Mouse (Mus musculus) adrenal gland, postnatal 36 days (tissue): ENCODE data around the gene Rab17. TPM values are rescaled to one million over a fixed set of nuclear protein-coding genes. Genes with fewer than 3 reads are reported as not detected.

Experiments used
- DNase-seq, 2 experiments: peaks; one replicate each; pipeline ENCODE4 v3.0.0; 2021; ENCODE audit warnings: mixed read lengths in 1 of 2
- total RNA-seq, 2 experiments: library from RNA; stranded (reverse); gene quantifications; 2 replicates each; pipeline ENCODE4 v1.2.3; 2021

The Rab17 gene
- total RNA-seq, 2 experiments from 2014 or later: not detected

DNA sequence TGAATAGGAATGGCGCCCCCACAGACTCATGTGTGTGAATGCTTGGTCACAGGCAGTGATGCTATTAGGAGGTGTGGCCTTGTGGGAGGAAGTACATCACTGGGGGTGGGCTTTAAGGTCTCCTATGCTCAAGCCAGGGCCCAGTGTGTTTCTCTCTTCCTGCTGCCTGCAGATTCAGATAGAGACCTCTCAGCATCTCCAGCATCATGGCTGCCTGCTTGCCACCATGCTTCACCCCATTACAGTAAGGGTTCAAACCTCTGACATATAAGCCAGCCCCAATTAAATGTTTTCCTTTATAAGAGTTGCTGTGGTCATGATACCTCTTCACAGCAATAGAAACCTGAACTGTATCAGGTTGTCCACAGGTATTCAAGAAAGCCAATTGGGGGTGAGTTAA, 26.5 kb upstream of the Rab17 start:
- DNase-seq: no peak

DNA sequence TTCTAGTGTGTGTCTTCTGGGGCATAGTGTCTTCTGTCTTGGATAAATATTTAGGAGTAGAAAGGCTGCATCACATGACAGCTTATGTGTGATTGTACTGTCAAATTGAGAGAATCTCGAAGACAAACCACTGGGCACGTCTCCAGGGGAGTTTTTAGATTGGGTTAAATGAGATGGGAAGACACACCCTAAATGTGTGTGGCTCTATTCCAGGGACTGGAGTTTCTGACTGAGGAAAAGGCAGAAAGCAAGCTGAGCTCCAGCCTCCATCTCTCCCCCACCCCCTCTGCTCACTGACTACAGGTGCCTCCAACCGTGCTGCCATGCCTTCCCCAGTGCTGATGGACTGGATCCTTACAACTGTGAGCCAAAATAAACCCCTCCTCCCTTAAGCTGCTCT, 11.9 kb upstream of the Rab17 start:
- DNase-seq: no peak

DNA sequence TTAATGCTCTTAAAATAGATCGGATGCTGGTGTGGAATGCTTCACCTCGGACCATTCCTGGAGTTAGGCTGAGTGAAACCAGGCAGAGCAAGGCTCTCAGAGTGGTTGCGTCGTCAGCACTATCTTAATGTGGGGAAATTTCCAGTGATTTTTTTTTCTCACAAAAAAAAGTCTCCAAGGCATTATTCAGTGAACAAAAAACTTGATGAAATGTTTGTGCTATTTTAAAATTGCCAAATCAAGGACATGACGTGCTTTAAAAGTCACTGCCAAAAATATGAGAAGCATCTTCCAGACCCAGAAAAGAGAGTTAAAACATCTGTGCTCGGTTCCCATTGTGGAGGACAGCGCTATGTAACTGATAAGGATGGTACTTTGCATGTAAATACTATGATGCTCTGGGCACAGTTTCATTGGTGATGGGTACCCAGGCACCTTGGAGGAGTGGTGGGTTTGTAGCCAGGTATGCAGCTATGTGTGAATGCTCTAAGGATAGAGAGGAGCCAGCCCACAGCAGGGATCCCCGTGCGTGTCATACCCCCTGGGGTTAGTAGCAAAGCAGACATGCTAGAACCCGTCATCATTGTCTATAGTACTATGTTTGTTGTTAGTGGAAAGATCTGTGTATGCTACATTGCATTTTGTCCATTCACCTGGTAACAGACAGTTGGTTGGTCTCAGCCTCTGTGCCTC, 11.3 kb upstream of the Rab17 start:
- DNase-seq: no peak

DNA sequence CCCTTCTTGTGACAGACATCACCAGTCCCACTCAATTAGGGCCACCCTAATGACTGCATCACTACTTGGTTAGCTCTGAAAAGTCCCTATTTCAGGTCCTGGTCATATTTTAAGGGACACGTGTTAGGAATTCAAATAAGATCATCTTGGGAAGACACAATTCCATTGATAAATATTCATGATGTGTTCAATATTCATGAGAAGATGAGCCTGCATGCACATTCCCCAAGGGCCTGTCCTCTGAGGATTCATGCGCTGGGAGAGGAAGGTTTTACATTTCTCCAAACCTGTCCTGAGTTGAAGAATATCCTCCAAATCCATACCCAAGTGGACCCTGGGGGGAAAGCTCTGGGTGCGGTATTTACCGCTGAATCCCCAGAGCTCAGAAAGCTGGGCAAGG, 6.5 kb upstream of the Rab17 start:
- no peak for DNase-seq

DNA sequence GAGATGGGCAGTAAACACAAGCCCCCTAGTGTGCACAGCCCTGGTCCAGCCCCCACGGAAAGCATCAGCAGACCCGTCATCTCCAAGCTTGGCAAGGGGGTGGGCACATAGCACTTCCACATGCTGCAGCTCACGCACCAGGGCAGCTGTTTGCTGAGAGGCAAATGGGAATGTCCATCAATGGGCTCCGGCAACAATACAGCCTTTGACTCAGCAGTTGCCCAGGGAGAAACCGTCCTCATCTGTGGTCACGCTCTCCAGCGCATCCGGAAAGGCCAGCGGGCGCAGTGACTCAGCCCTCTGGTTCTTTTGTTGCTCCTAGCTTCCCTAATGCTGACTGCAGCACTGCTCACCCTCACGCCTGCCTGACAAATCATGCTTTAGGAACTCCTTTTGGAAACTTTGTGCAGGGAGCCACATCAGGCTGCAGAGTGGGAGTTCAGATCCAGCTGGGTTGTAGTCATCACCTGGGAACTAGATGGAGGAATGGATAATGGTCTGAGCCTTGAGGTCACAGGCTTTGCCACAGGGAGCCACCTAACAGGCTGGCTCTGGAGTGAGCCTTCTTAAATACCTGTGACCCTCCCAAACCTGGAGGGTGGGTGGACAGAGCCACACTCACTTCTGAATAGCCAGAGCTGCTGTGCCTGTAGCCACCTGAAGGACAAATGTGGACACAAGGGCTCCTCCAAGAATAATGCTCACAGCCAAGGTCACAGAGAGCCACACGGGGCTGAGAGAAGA, 5.6 kb upstream of the Rab17 start:
- DNase-seq: peak; percentile 89

DNA sequence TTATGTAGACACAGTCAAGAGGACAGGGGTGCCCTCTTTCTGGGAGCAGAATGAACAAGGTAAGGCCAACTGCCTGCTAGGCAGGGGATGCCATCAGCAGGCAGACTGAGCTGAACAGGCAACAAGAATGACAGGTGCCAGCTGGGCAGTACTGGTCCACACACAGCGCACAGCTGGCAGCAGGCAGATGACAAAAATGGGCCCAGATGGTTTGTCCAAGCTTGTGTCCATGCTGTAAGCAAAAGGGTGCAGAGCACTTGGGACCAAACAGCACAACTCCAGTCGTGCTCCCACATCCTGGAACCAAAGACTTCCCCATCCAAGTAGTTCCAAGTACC, 4.1 kb upstream of the Rab17 start:
- no peak for DNase-seq

DNA sequence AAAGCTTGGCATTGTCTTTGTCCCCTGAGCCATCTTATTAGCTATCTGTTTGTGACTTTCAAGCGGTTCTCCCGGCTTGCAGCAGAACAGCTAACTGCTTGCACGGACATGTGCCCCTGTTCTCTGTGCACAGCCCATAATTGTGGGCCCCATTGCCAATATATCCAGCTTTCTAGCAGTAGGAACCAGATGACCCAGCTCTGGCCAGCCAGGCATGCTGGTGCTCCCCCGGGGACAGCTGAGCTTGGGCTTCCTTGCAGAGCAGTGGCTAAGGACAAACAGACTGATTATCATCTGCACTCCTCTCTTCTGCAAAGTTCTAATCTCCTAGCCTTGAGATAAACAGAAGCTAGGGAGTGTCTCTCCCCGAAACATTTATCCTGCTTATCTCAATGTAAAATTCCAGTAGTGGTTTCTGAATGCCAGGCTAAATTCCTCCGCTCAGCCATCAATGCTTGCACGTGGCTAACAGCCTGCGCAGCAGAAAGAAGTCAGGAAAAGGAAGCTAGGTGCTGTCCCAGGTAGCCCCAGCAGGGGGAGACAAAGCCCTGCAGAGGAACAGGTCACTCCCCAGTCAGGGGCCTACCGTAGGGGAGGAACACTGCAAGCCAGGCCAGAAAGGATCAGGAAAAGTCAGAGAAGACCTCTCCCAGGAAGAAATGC, 3.6 kb upstream of the Rab17 start:
- peak; percentile 93 to 95 for DNase-seq

DNA sequence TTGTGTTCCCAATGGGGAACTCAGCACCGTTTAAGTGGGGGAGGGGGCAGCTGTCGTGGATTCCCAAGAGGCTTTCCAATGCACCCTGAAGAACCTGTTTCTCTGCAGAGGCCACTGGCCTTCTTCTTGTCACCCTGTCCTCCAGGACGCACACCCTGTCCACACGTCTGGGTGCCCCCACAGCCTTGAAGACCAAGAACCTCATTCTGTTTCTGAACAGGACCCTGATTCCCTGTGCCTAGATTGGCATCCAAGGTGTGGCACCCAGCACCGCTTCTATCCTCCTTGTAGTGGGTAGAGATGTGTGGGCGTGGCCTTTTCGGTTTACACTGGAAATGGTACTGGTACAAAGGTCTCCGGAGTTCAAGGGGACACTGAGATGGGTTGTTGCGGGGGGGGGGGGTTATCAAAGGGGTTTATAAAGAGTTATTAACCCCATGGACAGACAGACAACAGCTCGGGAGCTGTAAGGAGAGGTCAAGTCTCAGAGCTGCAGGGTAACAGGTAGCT, 475 bp upstream of the Rab17 start:
- no peak for DNase-seq

DNA sequence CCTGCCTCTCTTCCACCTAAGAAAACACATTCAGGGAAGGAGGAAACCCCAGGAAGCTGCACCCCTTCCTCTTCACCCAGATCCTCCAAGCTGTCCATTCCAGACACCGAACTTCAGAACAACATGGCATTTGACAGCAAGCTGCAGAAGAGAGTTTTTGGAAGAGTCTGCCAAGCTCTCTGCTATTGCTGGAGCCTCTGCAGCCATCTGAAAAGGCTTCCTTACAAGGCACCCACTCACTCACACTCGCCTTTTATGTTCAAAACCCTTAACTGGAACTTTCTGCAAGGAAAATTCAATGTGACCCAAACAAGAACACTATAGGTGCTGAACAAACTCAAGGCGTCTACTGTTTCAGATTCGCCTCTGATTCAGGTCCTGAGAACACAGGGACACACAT, 812 bp downstream of the Rab17 start:
- DNase-seq: no peak

DNA sequence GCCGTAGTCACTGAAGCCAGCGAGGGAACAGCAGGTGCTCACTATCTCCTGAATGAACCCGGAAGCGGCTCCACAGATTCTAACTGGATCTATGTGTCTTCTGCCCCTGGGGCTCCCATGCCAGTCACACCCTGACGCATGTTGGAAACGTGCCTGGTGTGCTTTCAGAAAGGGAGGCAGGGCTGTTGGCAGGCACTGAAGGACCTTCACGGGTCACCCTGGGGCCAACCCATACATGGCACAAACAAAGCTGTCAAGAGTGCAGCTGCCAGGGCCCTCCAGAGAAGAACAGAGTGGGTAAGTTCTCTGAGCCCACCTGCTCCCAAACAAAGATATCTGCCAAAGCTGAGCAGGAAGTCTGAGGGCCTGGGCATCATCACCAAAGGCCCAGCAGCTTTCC, 1.9 kb downstream of the Rab17 start:
- peak; percentile 83 to 86 for DNase-seq

DNA sequence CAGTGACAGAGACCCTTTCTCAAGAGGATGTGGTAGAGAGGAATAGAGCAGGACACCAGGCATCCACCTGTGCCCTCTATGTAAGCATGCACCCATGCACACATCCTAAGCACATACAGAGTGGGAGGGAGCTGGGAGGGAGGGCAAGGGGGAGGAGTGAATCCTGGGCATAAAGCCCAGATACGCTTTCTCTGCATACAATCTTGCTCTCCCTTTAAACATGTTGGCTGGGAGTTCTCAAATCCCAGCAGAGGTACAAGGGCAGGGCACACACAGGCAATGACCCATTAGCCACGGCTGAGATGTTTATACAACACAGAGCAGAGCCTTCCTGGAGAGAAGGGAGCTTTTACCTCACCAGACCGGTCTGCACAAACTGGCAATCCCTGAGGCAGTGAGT, 6.5 kb downstream of the Rab17 start:
- no peak for DNase-seq

DNA sequence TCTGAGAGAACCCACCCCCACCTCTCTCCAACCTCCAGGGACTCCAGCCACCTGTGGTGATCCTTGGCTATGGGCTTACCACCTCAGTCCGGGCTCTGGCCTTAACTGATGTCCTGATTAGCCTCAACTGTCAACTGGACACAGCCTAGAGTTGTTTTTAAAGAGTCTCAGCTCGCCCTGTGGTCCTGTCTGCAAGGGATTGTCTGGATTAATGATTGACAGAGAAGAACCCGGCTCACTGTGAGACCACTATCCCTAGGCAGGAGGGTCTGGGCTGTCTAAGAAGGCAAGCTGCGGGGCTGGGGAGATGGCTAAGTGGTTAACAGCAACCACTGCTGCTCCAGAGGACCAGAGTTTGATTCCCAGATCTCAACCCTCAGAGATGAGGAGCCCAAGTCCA, 6.9 kb downstream of the Rab17 start:
- no peak for DNase-seq

DNA sequence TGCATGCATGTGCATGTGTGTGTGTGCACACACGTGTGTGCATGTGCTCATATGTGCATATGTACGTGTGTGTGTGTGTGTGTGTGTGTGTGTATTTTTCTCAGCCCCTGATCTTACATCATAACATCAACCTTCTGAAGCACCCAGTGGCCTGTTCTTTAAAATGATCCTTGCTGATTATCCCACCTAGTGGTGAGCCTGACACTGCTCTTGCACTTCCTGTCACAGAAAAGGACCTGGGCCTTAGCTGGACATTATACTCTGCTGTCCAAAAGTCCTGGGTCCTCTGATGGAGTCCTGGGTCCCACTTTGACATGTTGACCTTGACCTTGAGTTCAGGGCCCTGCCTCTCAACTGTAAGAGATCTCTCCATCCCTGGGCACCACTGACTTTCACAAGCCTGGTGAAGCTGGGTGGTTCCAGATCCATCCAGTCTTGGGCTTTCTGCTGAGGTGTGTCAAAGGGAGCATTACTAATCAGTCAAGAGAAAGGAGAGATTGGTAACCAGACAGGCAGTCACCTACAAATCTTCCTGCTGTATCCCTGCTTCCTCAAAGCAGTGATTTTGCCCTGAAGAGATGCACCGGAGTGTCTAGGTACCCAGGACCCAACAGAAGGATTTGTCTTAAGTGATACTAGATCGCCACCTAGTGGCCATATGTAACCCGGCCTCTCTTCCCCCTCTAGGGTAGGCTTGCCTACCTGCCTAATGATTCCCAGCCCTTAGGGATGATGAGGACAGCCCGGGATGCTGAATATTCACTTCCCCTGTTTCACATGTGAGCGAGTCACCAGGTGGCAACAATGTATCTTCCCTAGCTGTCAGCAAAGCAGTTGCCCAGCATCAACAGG, 13.0 kb downstream of the Rab17 start:
- peak; percentile 51 to 67 for DNase-seq

DNA sequence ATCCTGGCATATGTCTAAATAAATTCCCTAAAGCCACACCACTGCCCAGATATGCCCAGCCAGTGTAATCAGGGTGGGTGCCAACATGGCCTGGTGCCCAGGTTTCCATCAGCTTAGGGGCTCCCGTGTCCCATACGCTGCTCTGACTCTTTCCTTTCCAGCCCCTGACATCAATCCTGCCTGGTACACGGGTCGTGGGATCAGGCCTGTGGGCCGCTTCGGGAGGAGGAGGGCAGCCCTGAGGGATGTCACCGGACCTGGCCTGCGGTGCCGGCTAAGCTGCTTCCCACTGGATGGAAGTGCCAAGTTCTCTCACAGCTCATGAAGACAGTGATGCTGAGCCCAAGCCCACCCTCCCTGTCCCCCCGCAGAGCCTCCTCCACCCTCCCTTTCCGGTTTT, 15.8 kb downstream of the Rab17 start:
- DNase-seq: no peak

DNA sequence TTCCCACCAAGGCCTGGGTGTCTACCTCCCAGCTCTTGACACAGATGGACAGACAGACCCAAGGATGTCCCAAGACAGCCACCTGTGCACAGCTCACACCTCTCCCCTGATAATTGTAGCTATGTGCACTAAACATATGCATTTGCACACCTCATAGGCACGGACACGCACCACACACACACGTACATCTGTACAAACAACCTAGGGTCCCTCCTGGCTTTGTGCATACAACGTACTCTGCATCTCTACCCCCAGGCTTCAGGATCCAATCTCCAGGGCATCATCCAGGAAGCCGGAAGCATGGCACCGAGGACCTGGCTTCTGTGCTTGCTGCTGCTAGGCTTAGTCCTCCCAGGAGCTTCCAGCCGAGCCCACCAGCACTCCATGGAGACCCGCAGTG, 16.7 kb downstream of the Rab17 start, which contains the start of gene Prlh:
Gene Prlh, plus strand, starts transcription at position 301 of the 400 bp plus-strand sequence.
- no peak for DNase-seq

DNA sequence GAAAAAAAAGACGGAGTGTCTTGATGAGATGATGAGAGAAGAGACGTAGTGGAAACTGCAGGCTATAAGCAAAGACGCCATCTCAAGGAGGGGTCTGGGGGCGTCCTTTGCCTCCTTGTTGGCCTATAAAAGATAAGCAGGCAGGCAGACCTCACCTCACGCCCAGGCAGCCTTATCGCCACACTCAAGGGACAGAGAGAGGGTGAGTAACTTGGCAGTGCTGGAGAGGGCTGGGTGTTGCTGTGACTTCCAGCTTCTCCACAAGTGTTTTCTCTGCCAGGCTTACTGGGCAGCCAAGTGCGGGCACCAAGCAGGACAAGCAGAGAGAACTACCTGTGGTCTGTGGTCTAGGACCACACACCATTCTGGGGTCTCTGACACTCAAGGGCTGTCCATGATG, 17.8 kb downstream of the Rab17 start:
- no peak for DNase-seq

DNA sequence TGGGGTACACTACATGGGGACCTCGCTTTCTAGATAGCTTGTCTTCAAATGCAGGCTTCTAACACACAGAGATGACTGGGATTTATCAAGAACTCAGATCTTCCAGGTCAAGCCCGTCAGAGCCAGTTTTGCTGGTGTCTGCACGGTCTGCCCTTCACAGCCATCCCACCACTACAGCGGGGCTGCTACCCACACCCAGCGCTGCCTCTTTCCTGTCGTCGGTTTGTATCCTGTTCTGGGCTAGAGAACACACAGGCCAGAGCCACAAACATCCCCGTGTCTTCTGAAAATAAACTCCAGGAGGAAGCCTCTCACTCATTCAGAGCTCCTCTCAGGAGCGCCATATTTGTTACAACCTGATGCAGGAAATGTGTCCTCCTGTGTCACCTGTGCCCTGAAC, 20.2 kb downstream of the Rab17 start:
- DNase-seq: no peak

DNA sequence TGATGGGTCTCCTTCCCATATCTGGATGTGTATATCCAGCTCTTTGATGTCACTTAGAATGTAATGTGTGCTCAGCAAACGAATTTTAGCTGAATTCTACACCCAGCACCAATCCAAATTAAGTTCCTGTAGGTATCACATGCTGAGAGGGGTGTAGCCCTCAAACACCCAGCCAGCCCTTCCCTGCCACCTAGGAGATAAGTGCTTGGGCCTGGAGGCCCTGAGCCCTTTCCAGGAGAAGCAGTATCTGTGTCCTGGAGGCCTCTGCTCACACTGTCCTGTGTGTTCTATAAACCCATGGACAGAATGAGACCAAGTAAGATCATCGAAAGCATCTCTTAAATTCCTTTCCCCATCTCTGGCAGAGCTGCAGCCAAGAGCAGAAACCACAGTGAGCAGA, 22.2 kb downstream of the Rab17 start:
- no peak for DNase-seq

DNA sequence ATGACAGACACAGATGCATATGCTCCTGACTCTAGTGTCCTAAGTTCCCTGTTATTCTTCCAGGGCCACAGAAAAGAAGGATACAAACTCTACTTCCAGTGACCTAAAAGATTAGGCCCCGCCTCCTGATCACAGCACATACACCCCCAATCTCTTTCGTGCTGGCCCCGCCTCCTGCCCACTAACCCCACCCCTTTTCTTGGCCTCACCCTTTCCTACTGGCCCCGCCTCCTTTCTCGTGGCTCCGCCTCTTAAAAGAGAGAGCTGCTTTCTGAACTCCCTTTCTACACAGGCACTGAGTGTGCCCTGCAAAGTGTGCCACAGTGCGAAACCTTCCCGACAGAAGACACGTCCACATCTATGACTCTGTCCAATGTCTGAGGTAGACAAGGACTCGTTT, 24.3 kb downstream of the Rab17 start:
- no peak for DNase-seq

DNA sequence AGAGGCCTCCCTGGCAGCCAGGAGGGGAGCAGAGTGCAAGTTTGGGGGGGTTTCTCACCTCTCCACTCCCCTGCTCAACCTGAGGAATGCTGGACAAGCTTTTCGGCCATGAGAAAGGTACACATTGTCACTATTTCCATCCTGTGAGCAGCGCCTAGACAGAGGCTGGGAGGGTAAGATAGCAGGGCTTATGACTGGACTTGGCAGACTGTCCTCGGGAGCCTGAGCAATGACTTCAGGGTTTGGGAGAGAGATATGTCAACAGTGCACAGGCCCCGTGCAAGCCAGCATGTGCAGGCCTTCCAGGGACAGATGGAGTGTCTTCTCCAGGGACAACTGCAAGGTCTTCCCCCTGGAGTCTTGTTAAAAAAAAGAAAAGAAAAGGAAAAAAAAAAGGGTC, 29.5 kb downstream of the Rab17 start:
- no peak for DNase-seq

DNA sequence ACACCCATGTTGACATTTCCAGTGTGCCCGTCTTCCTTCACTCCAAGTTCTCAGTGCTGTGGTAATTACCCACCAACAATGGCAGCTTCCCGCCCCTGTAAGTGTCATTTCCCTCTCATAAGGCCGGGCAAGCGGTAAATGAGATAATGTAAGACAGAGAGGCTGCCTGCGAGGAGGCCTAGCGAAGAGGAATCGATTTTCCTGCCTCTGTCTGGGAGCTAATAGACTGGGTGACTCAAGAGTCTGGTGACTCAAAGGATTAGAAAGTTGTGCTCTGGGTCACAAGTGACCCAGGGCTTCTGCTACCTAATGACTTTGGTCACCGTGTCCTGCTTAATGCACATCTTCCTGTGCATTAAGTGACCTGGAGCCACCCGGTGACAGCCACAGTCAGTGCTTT, 32.5 kb downstream of the Rab17 start:
- DNase-seq: no peak

DNA sequence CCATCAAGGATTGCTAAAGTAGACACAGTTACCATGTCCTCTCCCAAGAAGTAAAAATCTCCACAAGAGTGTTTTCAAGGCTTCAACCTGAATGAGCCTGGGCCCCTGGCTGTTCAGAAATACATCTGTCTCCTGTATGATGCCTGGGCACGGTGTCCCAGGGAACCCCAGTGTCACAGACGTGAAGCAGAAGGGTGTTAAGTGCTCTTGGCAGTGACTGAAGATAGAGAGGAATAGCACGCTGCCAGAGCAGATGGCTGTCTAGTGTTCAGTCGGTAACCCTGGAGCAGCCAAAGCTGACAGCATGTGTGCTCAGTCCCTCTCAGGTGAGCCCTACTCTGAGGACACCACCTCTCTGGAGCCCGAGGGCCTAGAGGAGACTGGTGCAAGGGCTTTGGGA, 36.5 kb downstream of the Rab17 start:
- no peak for DNase-seq

DNA sequence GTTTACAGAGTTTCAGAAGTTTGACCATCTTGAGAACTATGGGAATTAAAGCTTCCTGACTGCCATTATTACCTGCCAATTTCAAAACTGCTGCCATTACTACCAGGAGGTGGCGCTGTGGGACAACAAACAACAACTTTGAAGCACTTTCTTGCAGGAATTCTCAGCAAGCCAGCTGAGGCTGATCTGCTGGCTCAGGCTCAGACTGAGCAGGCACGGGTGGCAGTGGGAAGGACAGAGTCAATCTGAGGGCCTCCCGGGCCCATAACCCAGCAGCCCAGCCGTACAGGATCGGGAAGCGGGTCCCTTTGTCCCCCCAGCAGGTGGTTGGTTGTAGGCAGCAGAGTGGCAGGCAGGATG, 40.9 kb downstream of the Rab17 start:
- peak; percentile 85 to 87 for DNase-seq
